Mouse (Mus musculus) ovary, postnatal 14 days (tissue): ENCODE data around the gene 1700030J22Rik.

Experiments
- DNase-seq: peaks from one replicate; pipeline ENCODE4 v3.0.0; 2022; ENCODE audit warnings: low spot score

1700030J22Rik gene

GRCm38 (mm10) chr8:116978631-116979256 lies at the start of gene 1700030J22Rik:
1700030J22Rik (minus strand) TSS chr8:116978959.
- DNase-seq = peak; percentile 95

GRCm38 (mm10) chr8:117027601-117028000 lies 48.8 kb upstream of the 1700030J22Rik start:
- DNase-seq = no peak

- no peak for DNase-seq
Observed at GRCm38 (mm10) chr8:117022297-117022993, 43.7 kb upstream of the 1700030J22Rik start.

GRCm38 (mm10) chr8:117019323-117020275 lies 40.8 kb upstream of the 1700030J22Rik start:
- no peak for DNase-seq

GRCm38 (mm10) chr8:117017896-117018295 lies 39.1 kb upstream of the 1700030J22Rik start:
- DNase-seq = no peak

- no peak for DNase-seq
Observed at GRCm38 (mm10) chr8:117017006-117017405, 38.2 kb upstream of the 1700030J22Rik start.

GRCm38 (mm10) chr8:117015670-117016069 lies 36.9 kb upstream of the 1700030J22Rik start:
- no peak for DNase-seq

GRCm38 (mm10) chr8:117011366-117011765 lies 32.6 kb upstream of the 1700030J22Rik start:
- DNase-seq = no peak

- DNase-seq = no peak
Observed at GRCm38 (mm10) chr8:116994016-116994716, 15.4 kb upstream of the 1700030J22Rik start.

- DNase-seq = peak; percentile 94
Observed at GRCm38 (mm10) chr8:116993095-116993867, 14.5 kb upstream of the 1700030J22Rik start, which contains the start of gene Gcsh. Gcsh (minus strand) TSS chr8:116993537.

- DNase-seq = no peak
Observed at GRCm38 (mm10) chr8:116992176-116992971, 13.6 kb upstream of the 1700030J22Rik start.

GRCm38 (mm10) chr8:116991241-116991640 lies 12.5 kb upstream of the 1700030J22Rik start:
- no peak for DNase-seq

- no peak for DNase-seq
Observed at GRCm38 (mm10) chr8:116989842-116990241, 11.1 kb upstream of the 1700030J22Rik start.

- peak; percentile 55 for DNase-seq
Observed at GRCm38 (mm10) chr8:116980117-116980516, 1.4 kb upstream of the 1700030J22Rik start.

- no peak for DNase-seq
Observed at GRCm38 (mm10) chr8:116978052-116978451, 707 bp downstream of the 1700030J22Rik start.

- DNase-seq = no peak
Observed at GRCm38 (mm10) chr8:116975606-116976005, 3.2 kb downstream of the 1700030J22Rik start.

- DNase-seq = no peak
Observed at GRCm38 (mm10) chr8:116975066-116975465, 3.7 kb downstream of the 1700030J22Rik start.

GRCm38 (mm10) chr8:116969531-116969930 lies 9.2 kb downstream of the 1700030J22Rik start:
- DNase-seq = no peak

- no peak for DNase-seq
Observed at GRCm38 (mm10) chr8:116954415-116954814, 24.3 kb downstream of the 1700030J22Rik start.

- no peak for DNase-seq
Observed at GRCm38 (mm10) chr8:116952428-116952827, 26.3 kb downstream of the 1700030J22Rik start.
